Mouse (Mus musculus) lung, adult 2 months (tissue): ENCODE results near the gene Aatf.

Experiments used
- CTCF ChIP-seq: fragments of 200-500 bp; IDR thresholded peaks from 2 replicates; pipeline ENCODE4 v1.5.1; 2011; ENCODE audit warnings: mild to moderate bottlenecking, low read length, control low read depth; ENCODE audit not compliant: insufficient read depth
- POLR2A ChIP-seq: fragments of 200-500 bp; IDR thresholded peaks from 2 replicates; pipeline ENCODE4 v1.6.1; 2011; ENCODE audit warnings: low read depth, mild to moderate bottlenecking, control low read depth, low read length, borderline replicate concordance; ENCODE audit errors: extremely low read depth

- TF ChIP-seq CTCF (no peak), POLR2A (no peak)
Measured at GRCm38 (mm10) chr11:84551296-84551695, 38.0 kb upstream of the Aatf start.
